Mouse (Mus musculus) forelimb bud, embryonic 11.5 days (tissue): ENCODE measurements around the gene Ralgps1.
"Not testable (repeated sequence)": the region's sequence is repeated elsewhere in the genome, so short reads cannot be mapped to it uniquely, and the experiment has no call there.

Experiments
- DNase-seq: peaks from one replicate; pipeline ENCODE4 v3.0.0-alpha.2; 2012; ENCODE audit warnings: low read depth, low spot score

Ralgps1 gene

DNA sequence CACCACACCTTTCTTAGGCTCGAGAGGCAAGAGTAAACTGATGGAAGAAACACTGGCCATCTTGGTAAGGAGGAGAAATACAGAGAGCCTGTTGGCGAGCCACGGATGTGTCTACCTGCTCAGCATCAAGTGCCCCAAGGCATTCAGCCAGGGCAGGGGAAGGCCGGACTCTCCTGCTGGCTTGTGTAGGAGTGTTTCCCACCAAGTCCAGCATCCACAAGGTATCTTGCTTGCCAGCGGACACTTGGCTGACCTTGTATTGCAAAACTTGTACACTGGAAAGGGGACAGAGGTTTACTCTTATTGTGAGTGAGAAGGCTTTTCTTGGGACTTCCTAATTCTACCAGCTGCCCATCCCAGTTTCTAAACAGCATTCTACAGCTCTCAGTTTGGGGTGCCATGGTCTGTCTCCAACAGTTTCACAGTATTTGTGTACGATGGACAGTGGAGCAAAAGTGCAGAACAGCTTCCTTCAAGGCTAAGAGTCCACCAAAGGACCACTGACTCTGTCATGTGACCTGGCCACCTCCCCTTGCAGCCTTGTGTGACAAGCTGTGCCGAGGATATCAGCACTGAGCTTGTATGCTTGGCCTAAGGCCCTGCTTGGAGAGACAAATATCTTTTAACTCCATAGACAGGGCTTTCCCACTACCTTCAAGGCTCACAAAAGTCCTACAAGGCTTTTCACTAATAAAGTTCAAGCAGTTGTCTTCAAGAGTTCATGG lies 236.4 kb downstream of the Ralgps1 start:
- DNase-seq: no peak

DNA sequence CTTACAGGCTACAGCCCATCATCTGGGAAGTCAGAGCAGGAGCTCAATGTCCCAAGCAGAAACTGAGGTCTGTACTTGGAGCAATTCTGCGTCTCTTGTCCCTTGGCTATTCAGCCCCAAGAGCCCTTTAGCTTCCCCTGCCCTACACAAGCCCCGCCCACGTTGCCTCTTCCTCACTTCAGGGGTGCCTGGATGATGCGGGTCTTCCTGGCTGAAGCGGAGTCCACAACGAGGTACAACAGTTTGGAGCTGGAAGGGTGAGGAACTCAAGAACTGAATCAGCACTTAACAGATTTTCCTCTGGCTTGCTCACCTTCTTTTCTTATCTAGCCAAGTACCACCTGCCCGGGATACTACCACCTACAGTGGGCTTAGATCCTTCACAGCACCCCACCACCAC lies 239.0 kb downstream of the Ralgps1 start:
- DNase-seq: no peak

DNA sequence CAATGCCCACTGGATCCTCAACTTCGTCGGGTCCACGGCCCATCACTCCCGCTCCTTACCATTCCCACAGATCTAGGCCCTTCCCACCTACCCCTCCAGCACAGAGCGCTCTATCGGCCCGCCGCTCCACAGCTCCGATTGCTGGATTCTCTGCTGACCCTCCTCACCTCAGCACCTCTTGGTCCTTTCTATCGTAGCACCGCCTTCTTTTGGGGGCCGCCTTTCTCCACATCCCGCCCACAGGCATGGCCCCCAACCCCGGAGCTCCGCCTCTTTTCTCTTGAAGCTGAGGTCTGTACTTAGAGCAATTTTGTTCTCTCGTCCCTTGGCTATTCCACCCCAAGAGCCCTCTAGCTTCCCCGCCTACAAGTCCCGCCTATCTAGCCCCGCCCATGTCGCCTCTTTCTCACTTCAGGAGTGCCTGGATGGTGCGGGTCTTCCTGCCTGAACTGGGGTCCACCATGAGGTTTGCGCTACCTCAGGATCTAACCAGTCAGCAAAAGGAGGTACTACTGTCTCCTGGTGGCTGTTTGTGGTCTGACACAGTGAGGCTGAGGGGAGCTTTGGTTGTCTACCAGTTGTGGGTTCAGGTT lies 239.7 kb downstream of the Ralgps1 start, which contains the start of gene Garnl3:
TSS of gene Garnl3 (minus strand) at position 155 of the 593 bp plus-strand sequence.
- DNase-seq: peak; percentile 51

DNA sequence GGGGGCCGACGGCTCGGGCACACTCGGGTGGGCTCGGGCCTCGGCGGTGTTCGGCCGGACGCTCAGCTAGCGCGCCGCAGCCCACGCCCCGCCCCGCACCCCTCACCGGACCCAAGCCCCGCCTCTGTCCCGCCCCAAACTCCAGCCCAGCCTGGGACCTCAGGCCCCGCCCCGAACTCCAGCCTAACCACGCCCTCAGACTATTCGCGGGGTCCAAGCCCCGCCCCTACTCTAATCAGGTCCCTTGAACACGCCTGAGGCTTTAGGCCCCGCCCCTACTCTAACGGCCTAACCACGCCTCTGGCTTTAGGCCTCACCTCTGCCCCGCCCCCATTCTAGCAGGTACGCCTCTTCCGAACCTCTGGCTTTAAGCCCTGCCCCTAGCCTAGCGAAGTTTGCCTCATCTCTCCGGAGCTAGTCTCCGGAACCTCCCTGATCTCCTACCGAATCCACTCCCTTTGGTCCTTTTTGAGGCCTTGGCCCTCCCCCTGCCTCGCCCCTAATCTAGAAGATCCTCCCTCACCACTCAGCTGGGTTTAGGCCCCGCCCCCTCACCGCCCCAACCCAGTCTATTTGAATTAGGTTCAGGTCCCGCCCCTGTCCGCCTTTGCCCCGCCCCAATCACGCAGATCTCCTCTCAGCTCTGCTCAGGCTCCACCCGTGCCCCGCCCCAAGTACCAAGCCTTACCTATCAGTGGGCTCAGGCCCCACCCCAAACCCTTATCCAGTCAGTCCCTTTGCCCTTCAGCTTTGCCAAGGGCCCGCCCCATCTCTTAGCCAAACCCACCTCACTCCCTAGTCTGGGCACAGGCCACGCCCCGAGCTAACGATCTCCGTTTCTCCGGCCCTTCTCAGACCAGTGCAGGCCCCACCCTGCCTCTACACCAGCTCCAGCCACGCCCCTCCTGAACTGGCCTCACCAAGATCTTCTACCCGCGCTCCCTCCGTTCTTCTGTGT lies 240.5 kb downstream of the Ralgps1 start:
- DNase-seq: peak; percentile 93

DNA sequence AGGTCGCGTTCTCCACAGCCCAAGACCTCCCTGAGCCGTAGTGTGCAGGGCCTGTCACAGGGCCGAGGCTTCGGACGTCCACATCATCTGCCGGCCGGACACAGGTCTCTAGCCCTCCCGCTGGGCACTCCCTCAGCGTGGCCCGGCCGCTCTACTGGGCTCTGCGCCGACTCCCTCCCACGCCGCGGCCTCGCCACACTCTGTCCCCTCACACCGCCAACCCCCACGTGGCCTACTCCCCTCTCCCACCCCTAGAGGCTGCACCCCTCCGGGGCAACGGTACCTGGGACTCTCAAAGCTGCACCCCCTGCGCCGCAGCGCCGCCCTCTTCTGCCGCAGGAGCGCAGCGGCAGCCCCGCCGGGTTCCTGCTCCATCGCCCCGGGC lies 241.2 kb downstream of the Ralgps1 start:
- DNase-seq: no peak

DNA sequence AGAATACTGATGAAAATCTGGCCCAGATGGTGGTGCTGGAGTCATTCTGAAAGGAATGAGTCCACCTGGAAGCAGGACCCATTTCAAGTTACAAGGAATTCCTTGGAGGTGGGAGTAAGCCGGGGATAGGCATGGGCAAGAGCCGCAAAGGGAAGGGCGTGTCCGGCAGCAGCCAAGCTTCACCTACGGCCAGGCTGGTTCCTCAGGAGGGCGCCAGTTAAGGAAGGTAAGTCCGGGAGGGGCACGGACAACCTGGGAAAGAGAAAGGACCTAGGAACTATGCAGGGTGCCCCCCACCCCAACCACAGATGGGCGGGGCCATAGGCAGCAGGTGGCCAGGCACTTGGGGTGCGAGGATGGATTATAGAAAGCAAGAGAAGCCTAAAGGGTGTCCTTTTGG lies 241.6 kb downstream of the Ralgps1 start:
- DNase-seq: peak; percentile 14

DNA sequence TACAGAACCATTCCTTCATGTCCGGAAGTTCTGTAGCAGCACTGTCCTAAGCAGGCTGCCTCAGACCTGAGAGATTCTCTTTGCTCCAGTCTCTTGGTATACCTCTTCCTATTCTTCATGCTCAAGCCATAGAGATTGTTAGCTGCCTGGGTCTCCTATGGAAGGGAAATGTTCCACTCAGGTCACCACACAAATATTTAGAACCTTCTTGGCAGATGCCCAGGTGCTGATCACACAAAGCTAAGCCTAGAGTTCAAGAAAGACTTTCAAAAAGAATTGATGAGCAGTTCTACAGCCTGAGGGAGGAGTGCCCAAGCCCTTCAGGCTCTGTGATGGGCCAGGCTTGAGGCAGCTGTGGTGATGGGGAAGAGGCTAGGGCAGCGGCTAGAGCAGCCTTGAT lies 242.3 kb downstream of the Ralgps1 start:
- DNase-seq: no peak

DNA sequence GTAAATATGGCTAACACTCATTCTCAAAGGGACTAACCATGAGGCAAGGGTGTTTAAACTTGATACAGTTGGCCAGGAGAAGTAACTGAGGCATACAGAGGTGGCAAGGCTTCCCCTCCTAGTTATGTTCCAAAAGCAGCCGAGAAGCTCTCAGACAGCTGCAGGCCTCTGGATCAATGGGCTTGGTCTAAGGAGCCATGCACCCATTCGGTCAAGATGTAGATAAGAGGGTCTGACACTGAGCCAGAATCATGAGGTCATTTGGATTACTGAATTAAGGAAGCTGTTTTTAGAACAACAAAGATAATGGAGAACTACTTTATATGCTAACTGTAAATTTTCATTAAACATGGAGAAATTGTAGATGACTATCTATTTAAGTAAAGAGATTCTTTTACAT lies 244.0 kb downstream of the Ralgps1 start:
- no peak for DNase-seq

DNA sequence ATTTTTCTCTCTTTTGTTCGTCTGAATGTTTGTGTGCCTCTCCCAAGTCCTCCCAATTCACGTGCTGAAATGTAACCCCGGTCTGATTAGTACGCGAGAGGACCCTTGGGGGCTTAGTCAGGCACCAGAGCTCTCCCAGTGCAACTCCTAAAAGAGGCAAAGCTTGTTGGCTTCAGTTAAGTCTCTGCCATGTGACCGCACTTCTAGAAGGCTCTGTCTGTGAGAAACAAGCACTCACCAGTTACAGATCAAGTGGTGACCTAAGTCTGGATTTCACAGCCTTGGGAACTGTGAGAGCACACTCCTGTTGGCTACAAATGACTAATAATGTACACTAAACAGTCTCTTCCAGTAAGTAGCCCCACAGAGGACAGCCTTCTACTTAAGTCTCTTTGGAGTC lies 248.4 kb downstream of the Ralgps1 start:
- no peak for DNase-seq

DNA sequence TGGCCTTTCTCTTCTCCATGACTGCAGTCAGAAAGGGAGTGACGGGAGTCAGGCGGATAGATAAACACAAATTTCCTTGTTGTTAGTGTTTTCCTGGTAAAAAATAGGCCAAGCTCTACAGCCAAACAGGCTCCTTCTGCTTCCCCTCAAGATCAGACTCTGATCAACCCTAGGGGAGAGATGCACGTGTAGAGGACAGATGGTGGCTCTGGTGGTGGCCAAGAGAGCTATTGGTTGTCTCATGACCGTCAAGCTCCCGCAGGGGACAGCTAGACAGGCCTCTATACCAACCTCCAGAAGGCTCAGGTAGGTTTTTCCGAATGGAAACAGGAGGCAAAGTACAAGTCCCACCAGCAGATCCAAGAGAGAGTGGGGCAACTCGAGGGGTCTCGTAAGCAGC lies 270.8 kb downstream of the Ralgps1 start:
- DNase-seq: no peak

DNA sequence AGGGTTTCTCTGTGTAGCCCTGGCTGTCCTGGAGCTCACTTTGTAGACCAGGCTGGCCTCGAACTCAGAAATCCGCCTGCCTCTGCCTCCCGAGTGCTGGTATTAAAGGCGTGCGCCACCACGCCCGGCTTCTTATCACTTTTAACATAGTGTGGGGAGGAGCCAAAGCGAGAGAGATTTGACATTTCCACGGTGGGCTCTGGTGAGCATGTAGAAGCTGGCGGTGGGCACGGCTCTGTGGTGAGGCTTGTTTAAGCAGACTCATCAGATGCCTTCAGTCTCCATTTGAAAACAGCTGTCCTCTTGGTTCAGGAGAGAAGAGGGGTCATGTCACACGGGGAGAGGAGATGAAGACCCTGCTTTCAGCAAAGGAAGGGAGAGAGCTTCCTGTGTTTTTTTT lies 274.0 kb downstream of the Ralgps1 start:
- not testable (repeated sequence) for DNase-seq

DNA sequence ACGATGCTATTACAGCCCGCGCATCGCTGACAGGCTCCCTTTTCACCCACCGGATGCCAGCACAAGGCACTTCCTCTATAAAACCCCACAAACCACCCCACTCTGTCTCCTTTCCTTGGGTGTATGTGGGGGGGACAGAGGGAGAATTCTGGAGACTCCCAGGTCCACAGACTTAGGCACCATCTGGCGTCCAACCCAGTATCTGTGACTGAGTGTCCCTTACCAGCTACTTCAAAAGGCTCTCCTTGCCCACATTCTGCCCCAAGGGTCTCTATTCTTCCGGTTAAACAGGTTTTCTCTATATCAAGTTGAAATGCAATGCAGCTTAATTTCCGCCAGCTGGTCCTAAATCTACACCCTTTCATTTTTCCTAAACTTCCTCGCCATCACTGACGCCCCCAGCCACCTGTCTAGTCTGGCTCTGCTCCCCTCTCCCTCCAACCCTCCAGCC lies 276.0 kb downstream of the Ralgps1 start:
- peak; percentile 35 for DNase-seq

DNA sequence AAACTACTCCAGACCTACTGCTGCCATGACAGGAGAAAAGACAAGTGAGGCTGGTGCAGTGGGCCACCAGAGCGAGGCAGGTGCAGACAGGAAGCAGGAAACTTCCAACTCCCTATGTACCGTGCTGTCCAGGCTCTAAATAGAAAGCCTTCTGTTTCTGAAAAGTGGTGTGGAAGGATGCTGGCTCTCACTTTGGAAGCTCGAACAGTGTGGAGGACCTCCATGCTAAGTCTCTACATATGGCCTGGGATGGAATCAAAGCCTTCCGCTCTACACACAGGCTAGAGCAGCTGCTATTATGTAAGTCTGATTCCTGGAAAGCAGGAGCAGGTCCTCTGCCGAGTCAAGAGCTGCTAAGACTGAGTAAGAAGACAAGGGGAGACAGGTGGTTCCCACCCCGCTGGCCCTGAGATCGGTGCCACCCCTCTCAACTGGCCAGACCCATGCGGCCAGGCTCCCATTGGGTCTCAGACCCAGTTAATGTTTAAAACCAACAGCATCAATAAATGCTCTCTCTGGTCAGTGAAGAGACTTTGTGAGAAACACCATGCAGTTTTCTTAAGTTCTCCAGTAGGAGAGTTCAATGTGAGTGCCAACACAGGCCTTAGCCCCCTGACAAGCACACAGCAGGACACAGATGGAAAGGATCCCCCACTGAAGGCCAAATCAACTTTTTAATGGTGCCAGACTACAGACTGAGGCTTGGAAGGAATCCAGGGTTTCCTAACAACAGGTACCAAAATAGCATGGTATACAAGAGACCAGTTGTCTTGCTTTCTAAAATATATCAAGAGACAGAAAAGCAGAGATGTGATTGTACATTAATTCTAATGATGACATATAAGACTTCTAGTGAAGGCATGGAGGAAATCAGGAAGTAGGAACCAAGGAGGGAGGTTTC lies 280.4 kb downstream of the Ralgps1 start:
- no peak for DNase-seq

DNA sequence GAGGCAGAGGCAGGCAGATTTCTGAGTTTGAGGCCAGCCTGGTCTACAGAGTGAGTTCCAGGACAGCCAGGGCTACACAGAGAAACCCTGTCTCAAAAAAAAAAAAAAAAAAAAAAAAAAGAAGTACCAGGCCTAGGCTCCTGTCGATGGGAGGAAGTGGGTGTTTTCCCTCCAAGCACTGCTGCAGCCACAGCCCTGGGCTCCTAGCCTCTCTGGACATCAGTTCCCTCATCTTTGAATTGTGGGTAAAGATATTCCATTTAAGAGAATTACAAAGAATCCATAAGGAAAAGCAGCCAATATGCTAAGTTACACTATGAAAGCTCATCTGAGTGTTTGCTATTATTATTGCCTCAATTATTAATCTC lies 281.3 kb downstream of the Ralgps1 start:
- DNase-seq: not testable (repeated sequence)

DNA sequence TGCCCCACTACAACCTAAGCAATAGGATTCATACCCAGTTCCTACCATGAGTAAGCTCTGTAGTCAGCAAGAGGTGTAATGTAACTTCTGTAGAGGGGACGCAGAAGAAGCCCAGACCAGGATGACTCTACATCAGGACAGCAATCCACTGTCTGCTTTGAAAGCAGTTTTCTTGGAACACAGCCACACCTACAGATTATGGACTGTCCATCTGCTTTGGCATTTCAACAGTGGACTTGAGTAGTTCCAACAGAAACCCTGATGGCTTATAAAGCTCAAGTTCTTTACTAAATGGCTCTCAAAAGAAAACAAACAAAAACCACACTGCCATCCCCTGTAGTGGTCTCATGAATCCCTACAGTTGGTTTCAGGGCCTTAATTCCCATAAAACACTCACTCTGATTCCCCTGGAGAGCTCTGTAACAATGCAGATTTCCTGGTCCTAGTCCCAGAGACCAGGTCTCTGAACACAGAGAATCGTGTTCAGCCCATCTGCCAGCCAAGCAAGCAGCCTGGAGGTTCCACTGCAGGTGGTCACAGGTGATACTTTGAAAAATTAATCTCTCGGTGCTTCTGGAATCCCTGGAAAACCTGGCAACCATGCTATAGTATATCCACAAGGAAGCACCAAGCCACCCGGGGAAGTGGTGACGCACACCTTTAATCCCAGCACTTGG lies 281.8 kb downstream of the Ralgps1 start:
- DNase-seq: no peak

DNA sequence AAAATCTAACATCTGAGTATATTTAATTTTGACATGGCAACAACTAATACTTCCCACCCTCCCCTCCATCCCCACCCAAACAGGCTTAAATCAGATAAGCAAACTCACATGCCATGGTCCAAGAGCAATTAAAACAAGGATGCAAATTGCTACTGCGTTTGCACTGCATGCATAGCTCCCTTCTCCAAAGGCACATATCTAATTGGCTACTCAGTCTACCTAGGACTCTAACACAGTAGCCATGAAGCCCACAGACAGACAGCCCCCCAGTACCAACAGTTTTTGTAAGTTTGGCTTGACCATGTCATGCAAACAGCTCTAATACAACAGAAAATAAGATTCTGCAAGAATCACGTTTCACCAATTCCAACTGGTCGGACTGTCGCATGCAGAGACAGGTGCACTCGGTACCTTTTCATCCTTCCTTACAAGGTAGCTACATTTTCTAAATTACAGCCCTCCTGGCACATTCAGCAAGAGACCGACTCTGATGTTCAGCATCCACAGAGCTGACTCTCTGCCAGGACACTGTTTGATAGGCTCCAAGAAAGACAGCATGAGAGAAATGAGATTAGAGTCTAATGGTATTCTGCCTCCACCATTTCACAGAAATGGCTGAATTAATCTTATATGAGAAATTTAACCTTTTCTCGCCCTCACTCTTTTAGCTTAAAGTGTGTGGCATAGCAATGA lies 284.5 kb downstream of the Ralgps1 start:
- no peak for DNase-seq

DNA sequence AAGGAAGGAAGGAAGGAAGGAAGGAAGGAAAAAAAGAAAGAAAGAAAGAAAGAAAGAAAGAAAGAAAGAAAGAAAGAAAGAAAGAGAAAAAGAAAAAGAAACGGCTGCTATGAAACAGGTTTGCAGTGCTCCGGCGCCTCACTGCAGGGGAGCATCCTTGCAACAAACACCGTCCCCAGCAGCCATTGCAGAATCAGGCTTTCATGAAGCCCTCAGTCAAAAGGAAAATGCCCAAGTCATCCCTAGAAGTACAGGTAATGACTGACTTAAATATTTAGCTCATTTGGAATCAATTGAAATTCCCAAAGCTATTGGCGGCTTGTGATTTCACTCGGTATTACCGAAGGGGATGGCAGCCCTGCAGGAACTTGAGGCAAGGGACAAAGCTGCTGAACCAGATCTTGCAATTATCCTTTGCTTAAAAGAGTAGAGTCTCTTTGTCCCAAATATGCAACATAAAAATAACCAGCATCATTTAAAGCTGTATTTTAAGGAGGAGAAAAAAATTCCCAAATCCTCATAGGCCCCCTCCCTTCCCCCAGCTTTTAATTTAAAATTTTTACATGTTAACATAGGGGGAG lies 285.2 kb downstream of the Ralgps1 start:
- no peak for DNase-seq

DNA sequence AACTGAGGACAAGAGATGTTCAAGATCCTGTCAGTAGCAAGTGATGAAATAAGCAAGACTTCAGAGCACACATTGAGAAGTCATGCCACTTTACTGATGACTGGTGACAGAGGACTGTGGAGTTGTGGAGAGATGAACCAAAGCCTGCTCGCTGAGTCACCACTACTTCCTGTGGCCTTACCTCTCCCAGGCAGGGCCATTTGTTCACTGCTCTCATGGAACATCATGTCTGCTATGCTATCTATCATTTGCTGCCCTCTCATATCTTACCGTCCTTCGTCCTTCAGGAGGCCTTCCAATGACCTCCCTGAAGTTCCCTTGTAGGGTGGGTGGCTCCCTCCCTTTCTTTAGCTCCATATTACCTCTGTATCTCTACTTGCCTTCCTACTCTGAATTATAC lies 287.1 kb downstream of the Ralgps1 start:
- no peak for DNase-seq
